Mouse (Mus musculus): Measurements from ENCODE around the gene Olfr331. TPM values are rescaled to one million over a fixed set of nuclear protein-coding genes. Genes with fewer than 3 reads are reported as not detected.

Gene Olfr331
- not detected in 2 replicates for polyA plus RNA-seq (2015; fragmentation: Nextera tagmentation; extraction: Ambion mirVana)

DNA sequence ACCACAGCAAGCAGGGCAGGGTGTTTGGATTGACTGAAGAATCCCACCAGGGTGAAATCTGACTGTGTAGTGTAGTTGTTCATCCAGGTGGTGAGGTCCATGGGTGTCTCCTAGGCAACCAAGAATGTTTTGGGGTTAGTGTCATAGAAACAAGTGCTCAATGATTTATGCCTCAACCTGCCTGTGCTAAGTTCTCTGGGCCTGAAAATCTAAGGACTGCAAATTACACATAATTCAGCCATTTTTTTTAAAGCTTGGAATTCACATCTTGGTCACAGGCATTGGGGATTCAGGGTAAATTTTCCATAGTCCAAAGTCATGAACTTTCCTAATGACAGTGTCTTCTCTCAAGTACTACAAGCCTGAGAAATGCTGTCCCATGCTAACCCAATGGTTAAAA, at the start of gene Olfr331:
Olfr331 (minus strand) TSS at position 101 of the 400 bp plus-strand sequence.

DNA sequence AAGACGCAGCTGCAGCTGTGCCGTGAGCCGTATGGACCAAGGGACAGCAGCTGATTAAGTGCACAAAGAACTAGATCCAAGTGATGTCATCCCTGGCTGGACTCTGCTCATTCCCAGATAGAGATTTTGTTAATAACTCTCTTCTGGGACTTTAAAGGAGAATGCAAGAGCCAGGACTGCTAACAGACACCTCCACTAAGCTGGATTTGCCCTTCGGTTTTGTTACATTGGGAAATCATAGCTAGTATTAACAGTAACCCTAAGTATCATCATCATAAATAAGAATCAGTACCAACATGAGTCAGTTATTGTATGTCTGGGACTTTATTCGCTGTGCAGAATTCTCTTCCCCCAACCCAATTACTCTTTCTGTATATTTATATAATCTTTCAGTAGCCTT, 44.0 kb upstream of the Olfr331 start, which contains the start of gene Olfr329-ps:
Olfr329-ps (minus strand) TSS at position 101 of the 400 bp plus-strand sequence.

DNA sequence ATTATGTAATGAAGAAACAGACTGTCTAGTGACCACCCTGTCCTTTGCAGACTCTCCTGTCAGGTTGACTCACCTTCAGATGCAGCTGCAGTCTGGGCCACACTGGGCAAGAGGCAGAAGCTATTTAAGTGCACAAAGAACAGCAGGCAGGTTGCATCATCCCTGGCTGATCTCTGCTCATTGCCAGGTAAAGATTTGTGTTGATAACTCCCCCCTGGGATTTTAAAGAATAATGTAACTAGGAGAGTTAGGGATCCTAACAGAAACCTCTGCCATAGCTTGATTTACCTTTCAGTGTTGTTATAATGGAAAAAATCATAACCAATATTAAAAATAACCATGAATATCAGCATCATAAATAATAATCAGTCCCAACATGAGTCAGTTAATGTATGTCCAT, 32.4 kb upstream of the Olfr331 start, which contains the start of gene Olfr330:
Olfr330 (minus strand) TSS at position 101 of the 400 bp plus-strand sequence.

DNA sequence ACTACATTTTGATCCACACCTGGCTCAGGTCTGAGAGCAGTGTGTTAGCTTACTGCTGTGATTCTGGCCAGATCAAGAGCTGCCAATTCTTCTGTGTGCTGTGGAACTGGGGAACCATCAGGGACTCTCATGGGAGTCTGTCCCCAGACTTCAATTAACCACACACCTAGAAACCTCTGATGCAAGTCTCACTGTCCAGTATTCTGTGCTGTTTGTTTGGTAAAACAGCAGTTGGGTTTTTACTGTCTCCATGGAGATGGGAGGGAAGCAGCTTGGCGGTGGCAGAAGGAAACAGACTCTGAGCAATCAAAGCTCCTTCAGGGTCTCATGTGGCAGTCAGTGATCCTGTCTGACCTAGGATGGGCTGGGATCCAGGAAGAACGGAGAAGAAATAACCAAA, 9.9 kb downstream of the Olfr331 start, which contains the start of gene Olfr332:
Olfr332 (minus strand) TSS at position 101 of the 400 bp plus-strand sequence.

DNA sequence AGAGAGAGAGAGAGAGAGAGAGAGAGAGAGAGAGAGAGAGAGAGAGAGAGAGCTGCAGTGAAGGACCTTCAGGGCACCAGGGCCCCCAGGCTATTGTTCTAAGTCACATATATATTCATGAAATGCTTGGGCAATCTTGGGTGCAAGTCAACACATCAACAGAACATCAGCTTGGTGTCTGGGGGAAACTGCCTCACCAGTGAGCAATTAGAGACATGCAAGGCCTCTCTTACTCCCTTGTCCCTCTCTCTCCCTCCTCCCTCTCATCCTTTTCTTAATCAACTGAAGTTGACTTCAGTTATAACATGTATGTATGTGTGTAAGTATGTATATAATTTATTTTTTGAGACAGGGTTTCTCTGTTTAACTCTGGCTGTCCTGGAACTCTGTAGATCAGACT, 40.2 kb downstream of the Olfr331 start, which contains the start of gene Olfr30:
Olfr30 (minus strand) TSS at position 101 of the 400 bp plus-strand sequence.

DNA sequence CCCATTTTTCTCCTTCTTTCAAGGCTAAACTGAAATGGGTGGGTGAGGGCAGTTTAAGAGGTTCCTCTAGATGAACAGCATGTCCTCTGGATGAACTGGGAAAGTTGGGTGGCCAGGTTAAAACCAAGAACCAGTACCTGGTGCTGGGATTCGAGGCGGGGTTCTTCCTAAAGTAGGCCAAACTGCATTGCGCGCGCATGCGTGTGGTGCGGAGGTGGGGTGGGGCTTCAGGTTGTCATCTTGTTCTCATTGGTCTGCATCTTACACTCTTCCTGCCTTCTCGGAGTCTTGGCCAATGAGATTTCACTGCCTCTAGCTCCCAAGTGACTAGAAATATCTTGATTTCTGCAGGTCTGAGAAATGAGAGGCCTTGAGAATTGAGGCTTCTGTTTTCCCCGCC, 49.6 kb downstream of the Olfr331 start, which contains the start of gene Lypd9:
Lypd9 (minus strand) TSS at position 165 of the 400 bp plus-strand sequence.

Other genes with a start within 250 kb of the Olfr331 start
- gene 4930438A08Rik, start 227.8 kb downstream of the Olfr331 start, polyA plus RNA-seq (2015; fragmentation: Nextera tagmentation; extraction: Ambion mirVana): 0.61 TPM in 1 of 2 replicates, not detected in the other
- 5.2 and 6.3 TPM in 2 replicates for gene Zfp692, start 195.5 kb downstream of the Olfr331 start, polyA plus RNA-seq (2015; fragmentation: Nextera tagmentation; extraction: Ambion mirVana)
- gene Zfp672, start 172.2 kb downstream of the Olfr331 start, polyA plus RNA-seq (2015; fragmentation: Nextera tagmentation; extraction: Ambion mirVana): 35.6 and 39.3 TPM in 2 replicates
- 23.7 and 24.0 TPM in 2 replicates for gene Sh3bp5l, start 171.8 kb downstream of the Olfr331 start, polyA plus RNA-seq (2015; fragmentation: Nextera tagmentation; extraction: Ambion mirVana)
- gene Lypd8, start 123.5 kb downstream of the Olfr331 start, polyA plus RNA-seq (2015; fragmentation: Nextera tagmentation; extraction: Ambion mirVana): not detected in 2 replicates
- gene 1810065E05Rik, start 81.5 kb downstream of the Olfr331 start, polyA plus RNA-seq (2015; fragmentation: Nextera tagmentation; extraction: Ambion mirVana): not detected in 2 replicates
- gene Gm12253, start 70.0 kb downstream of the Olfr331 start, polyA plus RNA-seq (2015; fragmentation: Nextera tagmentation; extraction: Ambion mirVana): not detected in 2 replicates
- not detected in 2 replicates for gene Lypd9, start 49.6 kb downstream of the Olfr331 start, polyA plus RNA-seq (2015; fragmentation: Nextera tagmentation; extraction: Ambion mirVana)
- not detected in 2 replicates for gene Olfr30, start 40.3 kb downstream of the Olfr331 start, polyA plus RNA-seq (2015; fragmentation: Nextera tagmentation; extraction: Ambion mirVana)
- not detected in 2 replicates for gene Olfr332, start 10.0 kb downstream of the Olfr331 start, polyA plus RNA-seq (2015; fragmentation: Nextera tagmentation; extraction: Ambion mirVana)
- gene Olfr330, start 32.3 kb upstream of the Olfr331 start, polyA plus RNA-seq (2015; fragmentation: Nextera tagmentation; extraction: Ambion mirVana): not detected in 2 replicates
- 0.12 TPM in 1 of 2 replicates, not detected in the other for gene Olfr329-ps, start 43.9 kb upstream of the Olfr331 start, polyA plus RNA-seq (2015; fragmentation: Nextera tagmentation; extraction: Ambion mirVana)
- gene Olfr328, start 53.1 kb upstream of the Olfr331 start, polyA plus RNA-seq (2015; fragmentation: Nextera tagmentation; extraction: Ambion mirVana): not detected in 2 replicates
- gene Olfr224, start 68.0 kb upstream of the Olfr331 start, polyA plus RNA-seq (2015; fragmentation: Nextera tagmentation; extraction: Ambion mirVana): not detected in 2 replicates
- gene Olfr325, start 75.2 kb upstream of the Olfr331 start, polyA plus RNA-seq (2015; fragmentation: Nextera tagmentation; extraction: Ambion mirVana): not detected in 2 replicates
- gene Olfr324, start 92.5 kb upstream of the Olfr331 start, polyA plus RNA-seq (2015; fragmentation: Nextera tagmentation; extraction: Ambion mirVana): not detected in 2 replicates
- gene 2210407C18Rik, start 113.5 kb upstream of the Olfr331 start, polyA plus RNA-seq (2015; fragmentation: Nextera tagmentation; extraction: Ambion mirVana): not detected in 2 replicates
- not detected in 2 replicates for gene Olfr323, start 127.9 kb upstream of the Olfr331 start, polyA plus RNA-seq (2015; fragmentation: Nextera tagmentation; extraction: Ambion mirVana)
- not detected in 2 replicates for gene Trim58, start 137.9 kb upstream of the Olfr331 start, polyA plus RNA-seq (2015; fragmentation: Nextera tagmentation; extraction: Ambion mirVana)
- not detected in 2 replicates for gene Olfr322, start 156.2 kb upstream of the Olfr331 start, polyA plus RNA-seq (2015; fragmentation: Nextera tagmentation; extraction: Ambion mirVana)
- not detected in 2 replicates for gene Olfr320, start 178.5 kb upstream of the Olfr331 start, polyA plus RNA-seq (2015; fragmentation: Nextera tagmentation; extraction: Ambion mirVana)
- gene Olfr319, start 196.6 kb upstream of the Olfr331 start, polyA plus RNA-seq (2015; fragmentation: Nextera tagmentation; extraction: Ambion mirVana): not detected in 2 replicates
- gene Olfr318, start 221.4 kb upstream of the Olfr331 start, polyA plus RNA-seq (2015; fragmentation: Nextera tagmentation; extraction: Ambion mirVana): not detected in 2 replicates
- not detected in 2 replicates for gene Olfr317, start 236.6 kb upstream of the Olfr331 start, polyA plus RNA-seq (2015; fragmentation: Nextera tagmentation; extraction: Ambion mirVana)

Data from skeletal muscle tissue, postnatal 0 days (tissue).